Mouse (Mus musculus): Measurements from ENCODE around the gene Mylk. TPM values are rescaled to one million over a fixed set of nuclear protein-coding genes. Genes with fewer than 3 reads are reported as not detected.

The Mylk gene
- polyA plus RNA-seq, 1 experiment: not detected

GRCm38 (mm10) chr16:34962322-34962721 lies 217.3 kb downstream of the Mylk start:
- WGBS: 68% methylated on average over 4 of the region's 4 CpGs
- TF ChIP-seq CTCF (IDR thresholded peaks at IDR 0.05; ENCODE audit: insufficient read depth, low read depth, low read length) (no peak), POLR2A (IDR thresholded peaks at IDR 0.05; ENCODE audit: insufficient read depth, low read depth, low read length) (no peak)
- H3K27ac ChIP-seq (ENCODE audit: insufficient read depth, low read depth, low read length): no peak overlapping the region
- H3K4me1 ChIP-seq (ENCODE audit: control insufficient read depth, insufficient read depth, low read length): peaks cover 9% of the 10 kb centered on the region
- no peak overlapping the region for H3K4me3 ChIP-seq (ENCODE audit: insufficient read depth, low read depth, low read length)

DNA sequence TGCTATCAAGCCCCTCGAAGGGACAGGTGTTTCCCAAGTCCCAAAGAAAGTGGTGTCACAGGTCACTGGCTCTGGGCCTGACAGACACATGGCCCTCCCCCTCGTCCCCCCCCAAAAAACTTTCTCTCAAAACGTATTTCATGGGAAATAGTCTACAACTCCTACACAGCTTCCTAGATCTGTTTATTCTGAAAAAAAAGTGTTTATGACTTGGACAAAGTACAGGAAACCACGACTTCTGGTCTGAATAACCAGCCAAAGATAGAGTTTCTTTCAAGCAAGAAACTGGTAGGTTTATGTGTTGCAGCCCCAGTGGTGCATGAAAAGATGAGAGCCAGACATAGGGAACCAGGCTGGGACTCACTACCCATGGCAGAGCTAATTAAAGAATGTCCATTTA lies 218.0 kb downstream of the Mylk start:
- no peak overlapping the region for H3K27ac ChIP-seq (ENCODE audit: insufficient read depth, low read depth, low read length)
- peaks cover 10% of the 10 kb centered on the region for H3K4me1 ChIP-seq (ENCODE audit: control insufficient read depth, insufficient read depth, low read length)
- no peak overlapping the region for H3K4me3 ChIP-seq (ENCODE audit: insufficient read depth, low read depth, low read length)
- WGBS: 75% methylated on average over 4 of the region's 4 CpGs
- TF ChIP-seq POLR2A (IDR thresholded peaks at IDR 0.05; ENCODE audit: insufficient read depth, low read depth, low read length): no peak

DNA sequence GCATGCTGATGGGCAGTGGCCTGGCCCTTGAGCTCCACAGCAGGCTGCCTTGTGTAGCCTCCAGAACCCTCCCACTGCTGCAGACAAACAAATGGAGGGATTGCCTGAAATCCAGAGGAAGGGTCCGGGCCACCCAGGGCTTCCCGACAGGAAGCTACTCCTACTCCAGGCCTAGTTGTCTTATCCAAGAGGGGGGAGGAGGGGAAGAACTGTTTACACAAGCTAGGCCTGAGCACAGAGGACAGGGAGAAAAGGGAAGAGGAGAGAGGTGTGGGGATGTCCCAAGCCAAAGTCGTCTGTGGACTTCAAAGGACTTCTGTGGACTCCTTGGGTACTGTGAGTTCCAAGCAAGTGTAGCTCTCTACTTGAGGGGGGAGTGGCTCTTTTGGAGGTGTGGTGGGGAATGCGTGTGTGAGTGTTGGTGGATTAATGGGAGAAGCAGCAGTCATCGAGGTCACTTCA lies 221.6 kb downstream of the Mylk start:
- H3K4me3 ChIP-seq (ENCODE audit: insufficient read depth, low read depth, low read length): no peak overlapping the region
- peaks cover 9% of the 10 kb centered on the region; the same call in 1 of the 2 replicates for H3K4me1 ChIP-seq (ENCODE audit: control insufficient read depth, insufficient read depth, low read length)
- H3K27ac ChIP-seq (ENCODE audit: insufficient read depth, low read depth, low read length): no peak overlapping the region
- TF ChIP-seq POLR2A (IDR thresholded peaks at IDR 0.05; ENCODE audit: insufficient read depth, low read depth, low read length) (no peak), CTCF (IDR thresholded peaks at IDR 0.05; ENCODE audit: insufficient read depth, low read depth, low read length) (no peak)
- WGBS: 90% methylated on average over 5 of the region's 5 CpGs

DNA sequence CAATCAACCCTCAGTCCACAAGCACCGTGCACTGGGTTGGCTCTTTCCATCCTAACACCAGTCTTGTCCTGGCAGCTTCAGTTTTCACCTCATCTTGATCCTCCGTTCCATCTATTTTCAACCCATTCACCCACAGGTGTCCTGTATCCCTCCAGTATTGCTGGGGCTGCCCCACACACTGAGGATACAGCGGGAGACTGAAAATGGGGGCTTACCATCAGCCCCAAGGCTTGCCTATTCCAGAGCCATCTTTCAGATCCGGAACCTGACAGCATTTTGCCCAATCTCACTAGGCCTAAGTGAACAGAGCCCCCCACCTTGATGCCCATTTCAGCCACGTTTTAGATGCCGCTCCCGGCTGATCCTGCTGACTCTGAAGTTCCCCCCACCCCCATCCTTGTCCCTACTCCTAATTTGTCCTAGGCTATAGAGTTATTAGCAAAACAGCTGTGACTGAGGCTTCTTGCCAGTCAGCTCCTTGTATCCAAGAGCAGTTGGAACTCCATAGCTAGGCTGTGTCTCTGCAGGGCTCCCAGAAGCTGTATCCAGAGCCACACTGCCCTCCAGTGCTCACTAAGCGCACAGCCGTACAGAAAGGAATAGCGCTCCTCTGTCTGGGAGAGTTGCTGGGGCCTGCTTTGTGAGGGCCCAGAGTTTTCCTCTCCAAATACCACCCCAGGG lies 222.2 kb downstream of the Mylk start:
- TF ChIP-seq POLR2A (IDR thresholded peaks at IDR 0.05; ENCODE audit: insufficient read depth, low read depth, low read length) (no peak), CTCF (IDR thresholded peaks at IDR 0.05; ENCODE audit: insufficient read depth, low read depth, low read length) (peak; percentile 80)
- H3K4me3 ChIP-seq (ENCODE audit: insufficient read depth, low read depth, low read length): no peak overlapping the region
- 42% methylated on average over 10 of the region's 10 CpGs for WGBS

GRCm38 (mm10) chr16:34968181-34968580 lies 223.2 kb downstream of the Mylk start:
- no peak overlapping the region for H3K27ac ChIP-seq (ENCODE audit: insufficient read depth, low read depth, low read length)
- H3K4me3 ChIP-seq (ENCODE audit: insufficient read depth, low read depth, low read length): no peak overlapping the region
- no peak for TF ChIP-seq CTCF (IDR thresholded peaks at IDR 0.05; ENCODE audit: insufficient read depth, low read depth, low read length)
- no peak for TF ChIP-seq POLR2A (IDR thresholded peaks at IDR 0.05; ENCODE audit: insufficient read depth, low read depth, low read length)
- H3K4me1 ChIP-seq (ENCODE audit: control insufficient read depth, insufficient read depth, low read length): peaks cover 12% of the 10 kb centered on the region; the same call in 1 of the 2 replicates
- 76% methylated on average over 5 of the region's 5 CpGs for WGBS

More for the DNA sequence above, 222.2 kb downstream of the Mylk start:
- no peak overlapping the region for H3K27ac ChIP-seq (ENCODE audit: insufficient read depth, low read depth, low read length)
- peaks cover 12% of the 10 kb centered on the region; the same call in 1 of the 2 replicates for H3K4me1 ChIP-seq (ENCODE audit: control insufficient read depth, insufficient read depth, low read length)

- Histone ChIP-seq H3K4me3 (ENCODE audit: insufficient read depth, low read depth, low read length) (no peak overlapping the region), H3K27ac (ENCODE audit: insufficient read depth, low read depth, low read length) (no peak overlapping the region), H3K4me1 (ENCODE audit: control insufficient read depth, insufficient read depth, low read length) (peaks cover 9% of the 10 kb centered on the region; the same call in 1 of the 2 replicates)
- WGBS: 92% methylated on average over 12 of the region's 12 CpGs
- TF ChIP-seq CTCF (IDR thresholded peaks at IDR 0.05; ENCODE audit: insufficient read depth, low read depth, low read length) (no peak), POLR2A (IDR thresholded peaks at IDR 0.05; ENCODE audit: insufficient read depth, low read depth, low read length) (no peak)
These were observed 227.5 kb downstream of the Mylk start for GRCm38 (mm10) chr16:34972471-34972870.

GRCm38 (mm10) chr16:34975544-34975943 lies 230.5 kb downstream of the Mylk start:
- no peak for TF ChIP-seq POLR2A (IDR thresholded peaks at IDR 0.05; ENCODE audit: insufficient read depth, low read depth, low read length)
- TF ChIP-seq CTCF (IDR thresholded peaks at IDR 0.05; ENCODE audit: insufficient read depth, low read depth, low read length): no peak
- 0 out of 2 replicates have a peak, but pooled peaks cover 4% of the 10 kb centered on the region for H3K4me1 ChIP-seq (ENCODE audit: control insufficient read depth, insufficient read depth, low read length)
- H3K27ac ChIP-seq (ENCODE audit: insufficient read depth, low read depth, low read length): no peak overlapping the region
- no peak overlapping the region for H3K4me3 ChIP-seq (ENCODE audit: insufficient read depth, low read depth, low read length)
- WGBS: 70% methylated on average over 2 of the region's 2 CpGs

DNA sequence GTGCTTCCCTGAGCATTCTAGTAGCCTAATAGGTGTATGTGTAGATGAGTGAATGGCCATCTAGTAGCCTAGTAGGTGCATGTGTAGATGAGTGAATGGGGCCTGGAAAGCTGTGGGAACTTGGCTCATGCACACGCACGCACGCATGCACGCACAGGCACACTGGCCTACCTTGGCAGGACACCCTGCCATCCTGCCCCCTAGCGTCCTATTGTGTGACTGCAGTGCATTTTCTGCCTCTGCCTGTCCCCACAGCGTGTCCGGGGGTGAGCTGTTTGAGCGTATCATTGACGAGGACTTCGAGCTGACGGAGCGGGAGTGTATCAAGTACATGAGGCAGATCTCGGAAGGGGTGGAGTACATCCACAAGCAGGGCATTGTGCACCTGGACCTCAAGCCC lies 231.6 kb downstream of the Mylk start:
- Histone ChIP-seq H3K4me1 (ENCODE audit: control insufficient read depth, insufficient read depth, low read length) (peaks cover 8% of the 10 kb centered on the region; the same call in 1 of the 2 replicates), H3K4me3 (ENCODE audit: insufficient read depth, low read depth, low read length) (no peak overlapping the region), H3K27ac (ENCODE audit: insufficient read depth, low read depth, low read length) (no peak overlapping the region)
- TF ChIP-seq POLR2A (IDR thresholded peaks at IDR 0.05; ENCODE audit: insufficient read depth, low read depth, low read length) (no peak), CTCF (IDR thresholded peaks at IDR 0.05; ENCODE audit: insufficient read depth, low read depth, low read length) (no peak; the same call in 1 of the 2 replicates)
- 89% methylated on average over 13 of the region's 13 CpGs for WGBS

DNA sequence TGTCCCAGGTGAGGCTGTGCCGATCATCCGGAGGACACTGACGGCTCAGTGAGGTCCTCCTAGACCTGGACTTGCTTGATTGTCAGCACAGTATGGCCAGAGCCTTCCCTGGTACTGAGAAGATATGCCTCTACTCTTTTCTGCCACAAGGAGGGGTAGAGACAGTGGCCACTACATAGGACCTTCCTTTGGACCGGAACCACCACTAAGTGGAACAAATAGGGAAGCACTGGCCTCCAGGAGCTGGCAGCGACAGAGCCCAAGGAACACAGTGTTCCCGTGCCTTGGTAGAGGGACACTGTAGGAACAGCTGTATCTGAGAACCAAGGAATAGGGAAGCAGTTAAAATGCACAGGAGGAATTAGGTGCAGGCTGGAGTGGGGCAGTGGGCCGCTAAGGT lies 233.0 kb downstream of the Mylk start:
- H3K4me3 ChIP-seq (ENCODE audit: insufficient read depth, low read depth, low read length): no peak overlapping the region
- H3K4me1 ChIP-seq (ENCODE audit: control insufficient read depth, insufficient read depth, low read length): peaks cover 5% of the 10 kb centered on the region; the same call in 1 of the 2 replicates
- TF ChIP-seq CTCF (IDR thresholded peaks at IDR 0.05; ENCODE audit: insufficient read depth, low read depth, low read length) (no peak), POLR2A (IDR thresholded peaks at IDR 0.05; ENCODE audit: insufficient read depth, low read depth, low read length) (no peak)
- no peak overlapping the region for H3K27ac ChIP-seq (ENCODE audit: insufficient read depth, low read depth, low read length)
- WGBS: 96% methylated on average over 7 of the region's 7 CpGs
